ENCODE assay signal across 14 mouse cellular contexts in genomic region chr7:19541681-19542154, GRCm38 (mm10). TPM values are rescaled to one million over a fixed set of nuclear protein-coding genes. Genes with fewer than 3 reads are reported as not detected.
DNase-seq lines count a peak whose midpoint lies in the region; ATAC-seq lines count a peak whose summit lies in the region.
"Had no signal": no experiment of that assay in that cellular context is flagged by ENCODE, and none has a peak within 500 bp of the region (broad histone marks: within the 10 kb centered on the region; RNA-seq: fewer than 3 reads in every experiment).

No protein-coding gene starts in this region.

- H3K9ac ChIP-seq in heart, embryonic 15.5 days, result no peak overlapping the region
- no peak overlapping the region for H3K9ac ChIP-seq in heart, embryonic 11.5 days (ENCODE audit: low read depth, low read length)
- H3K9ac ChIP-seq in neural tube, embryonic 11.5 days (ENCODE audit: low read length), result 0 out of 2 replicates have a peak overlapping the region, but pooled peaks have one; percentile 18
- no peak overlapping the region; the same call in 1 of the 2 replicates for H3K9ac ChIP-seq in midbrain, embryonic 13.5 days (replicated peaks)
- H3K9ac ChIP-seq: heart, embryonic 12.5 days had no signal

- H3K9me3 ChIP-seq in heart, embryonic 15.5 days (replicated peaks), result no peaks in the 10 kb centered on the region
- no peaks in the 10 kb centered on the region for H3K9me3 ChIP-seq in heart, embryonic 11.5 days (replicated peaks; ENCODE audit: control insufficient read depth, low read length)
- no peaks in the 10 kb centered on the region for H3K9me3 ChIP-seq in neural tube, embryonic 11.5 days (ENCODE audit: control insufficient read depth, low read length)
- H3K9me3 ChIP-seq in midbrain, embryonic 13.5 days, result no peaks in the 10 kb centered on the region
- H3K9me3 ChIP-seq: heart, embryonic 12.5 days had no signal

- ATAC-seq in heart, embryonic 15.5 days (replicated peaks; ENCODE audit: insufficient number of reproducible peaks, insufficient read depth, low FRiP score, low read depth), result no peak
- no peak for ATAC-seq in heart, embryonic 11.5 days (replicated peaks; ENCODE audit: insufficient number of reproducible peaks, low FRiP score, low TSS enrichment)
- no peak for ATAC-seq in neural tube, embryonic 11.5 days (ENCODE audit: insufficient read depth, low FRiP score, low TSS enrichment)
- ATAC-seq in midbrain, embryonic 13.5 days, result peak; percentile 46
- ATAC-seq in granulocyte monocyte progenitor cell, adult 5-6 weeks (replicated peaks; ENCODE audit: poor library complexity, severe bottlenecking), result no peak
- ATAC-seq: CD4-positive, CD25-positive, alpha-beta regulatory T cell, adult 4 months; Patski had no signal

- no peak overlapping the region for H3K4me3 ChIP-seq in heart, embryonic 15.5 days
- no peak overlapping the region for H3K4me3 ChIP-seq in heart, embryonic 11.5 days (ENCODE audit: low read depth, low read length)
- no peak overlapping the region for H3K4me3 ChIP-seq in neural tube, embryonic 11.5 days (ENCODE audit: low read depth, low read length)
- H3K4me3 ChIP-seq in midbrain, embryonic 13.5 days (replicated peaks), result no peak overlapping the region
- H3K4me3 ChIP-seq: heart, embryonic 12.5 days; left cerebral cortex, adult 2 months had no signal

- H3K4me2 ChIP-seq in heart, embryonic 15.5 days, result no peak overlapping the region
- H3K4me2 ChIP-seq in heart, embryonic 11.5 days, result no peak overlapping the region
- H3K4me2 ChIP-seq in neural tube, embryonic 11.5 days (ENCODE audit: low read depth), result no peak overlapping the region
- no peak overlapping the region for H3K4me2 ChIP-seq in midbrain, embryonic 13.5 days (replicated peaks)
- H3K4me2 ChIP-seq: heart, embryonic 12.5 days had no signal

- peaks cover 63% of the 10 kb centered on the region for H3K4me1 ChIP-seq in heart, embryonic 15.5 days (replicated peaks)
- H3K4me1 ChIP-seq in heart, embryonic 11.5 days (ENCODE audit: control insufficient read depth, insufficient read depth, low read length), result peaks cover 23% of the 10 kb centered on the region
- H3K4me1 ChIP-seq in neural tube, embryonic 11.5 days (ENCODE audit: control insufficient read depth, insufficient read depth, low read length), result no peaks in the 10 kb centered on the region; the same call in 1 of the 2 replicates
- peaks cover 32% of the 10 kb centered on the region for H3K4me1 ChIP-seq in midbrain, embryonic 13.5 days (replicated peaks)

- intact Hi-C loops in left cerebral cortex, postnatal 14 days (cut with DNase I), result no loop called here

- no peak for DNase-seq in neural tube, embryonic 11.5 days (ENCODE audit: low spot score)
- no peak for DNase-seq in neural tube, embryonic 10.5 days (ENCODE audit: extremely low spot score, low spot score)
- no peak for DNase-seq in left cerebral cortex, postnatal 14 days (ENCODE audit: low spot score in 2 of 2)
- DNase-seq: embryo, embryonic 11 days had no signal

- 0 out of 2 replicates have a peak overlapping the region, but pooled peaks have one; percentile 18 for H3K27ac ChIP-seq in heart, embryonic 15.5 days
- no peak overlapping the region for H3K27ac ChIP-seq in heart, embryonic 11.5 days (ENCODE audit: low read depth, low read length)
- no peak overlapping the region for H3K27ac ChIP-seq in neural tube, embryonic 11.5 days (ENCODE audit: low read depth, low read length)
- peak overlapping the region; percentile 59 for H3K27ac ChIP-seq in midbrain, embryonic 13.5 days
- H3K27ac ChIP-seq: left cerebral cortex, adult 2 months had no signal

- no peaks in the 10 kb centered on the region for H3K27me3 ChIP-seq in heart, embryonic 15.5 days
- no peaks in the 10 kb centered on the region for H3K27me3 ChIP-seq in heart, embryonic 11.5 days (ENCODE audit: control insufficient read depth, insufficient read depth, low read length)
- H3K27me3 ChIP-seq in neural tube, embryonic 11.5 days (ENCODE audit: control insufficient read depth, insufficient read depth, low read length), result no peaks in the 10 kb centered on the region
- H3K27me3 ChIP-seq in midbrain, embryonic 13.5 days, result no peaks in the 10 kb centered on the region
- H3K27me3 ChIP-seq: heart, embryonic 12.5 days; Patski had no signal

- H3K36me3 ChIP-seq in heart, embryonic 15.5 days, result no peaks in the 10 kb centered on the region
- H3K36me3 ChIP-seq in heart, embryonic 11.5 days (ENCODE audit: control insufficient read depth, insufficient read depth, low read length), result no peaks in the 10 kb centered on the region
- H3K36me3 ChIP-seq in neural tube, embryonic 11.5 days (ENCODE audit: control insufficient read depth, insufficient read depth, low read length), result no peaks in the 10 kb centered on the region; the same call in 1 of the 2 replicates
- no peaks in the 10 kb centered on the region; the same call in 1 of the 2 replicates for H3K36me3 ChIP-seq in midbrain, embryonic 13.5 days
- H3K36me3 ChIP-seq: heart, embryonic 12.5 days had no signal

- WGBS in heart, embryonic 15.5 days, result 81% methylated on average over 7 of the region's 7 CpGs
- WGBS in heart, embryonic 11.5 days (ENCODE audit: insufficient replicate concordance), result 84% methylated on average over 7 of the region's 7 CpGs
- 89% methylated on average over 7 of the region's 7 CpGs for WGBS in neural tube, embryonic 11.5 days
- WGBS in midbrain, embryonic 13.5 days, result 73% methylated on average over 7 of the region's 7 CpGs

RNA-seq across cellular contexts. Expression of gene Ppp1r37, which starts 21.2 kb away (rescaled TPM):
- polyA plus RNA-seq in heart, embryonic 15.5 days (2015; fragmentation: Nextera tagmentation; extraction: Ambion mirVana), result 15.8 and 24.0 TPM in 2 replicates
- 2.3 and 5.2 TPM in 2 replicates for polyA plus RNA-seq in heart, embryonic 11.5 days (2014; fragmentation: Nextera tagmentation; extraction: Ambion mirVana)
- 4.5 and 4.7 TPM in 2 replicates for polyA plus RNA-seq in neural tube, embryonic 11.5 days (2014; fragmentation: Nextera tagmentation; extraction: Ambion mirVana)
- 25.7 and 37.0 TPM in 2 replicates for polyA plus RNA-seq in midbrain, embryonic 13.5 days (2015; fragmentation: Nextera tagmentation; extraction: Ambion mirVana)
- total RNA-seq in left cerebral cortex, postnatal 14 days (2021), result 10 to 100 TPM; 87.9 to 98.8 TPM
- total RNA-seq in granulocyte monocyte progenitor cell, adult 5-6 weeks (2014; fragmentation: Nextera tagmentation), result 29.7 and 32.3 TPM in 2 replicates
- total RNA-seq in granulocyte monocyte progenitor cell, adult 5-6 weeks (2017), result 11.9 and 17.8 TPM in 2 replicates

RNA-seq across cellular contexts. Expression of gene Nkpd1, which starts 24.1 kb away (rescaled TPM):
- polyA plus RNA-seq in heart, embryonic 15.5 days (2015; fragmentation: Nextera tagmentation; extraction: Ambion mirVana), result not detected in 2 replicates
- 0.15 TPM in 1 of 2 replicates, not detected in the other for polyA plus RNA-seq in heart, embryonic 11.5 days (2014; fragmentation: Nextera tagmentation; extraction: Ambion mirVana)
- polyA plus RNA-seq in neural tube, embryonic 11.5 days (2014; fragmentation: Nextera tagmentation; extraction: Ambion mirVana), result not detected in 2 replicates
- polyA plus RNA-seq in midbrain, embryonic 13.5 days (2015; fragmentation: Nextera tagmentation; extraction: Ambion mirVana), result 0.08 and 0.11 TPM in 2 replicates
- total RNA-seq in left cerebral cortex, postnatal 14 days (2021), result 1 to 10 TPM in 1 of 2 experiments, under 1 TPM in 1; 0.68 to 1.1 TPM
- total RNA-seq in granulocyte monocyte progenitor cell, adult 5-6 weeks (2014; fragmentation: Nextera tagmentation), result not detected in 2 replicates
- not detected in 2 replicates for total RNA-seq in granulocyte monocyte progenitor cell, adult 5-6 weeks (2017)
- total RNA-seq: megakaryocyte, adult 5-6 weeks had no signal
- polyA plus RNA-seq: CD4-positive, CD25-positive, alpha-beta regulatory T cell, adult 4 months; liver, embryonic 16.5 days had no signal

RNA-seq across cellular contexts. Expression of gene Trappc6a, which starts 33.5 kb away (rescaled TPM):
- 73.2 and 81.2 TPM in 2 replicates for polyA plus RNA-seq in heart, embryonic 15.5 days (2015; fragmentation: Nextera tagmentation; extraction: Ambion mirVana)
- 77.0 and 79.0 TPM in 2 replicates for polyA plus RNA-seq in heart, embryonic 11.5 days (2014; fragmentation: Nextera tagmentation; extraction: Ambion mirVana)
- 49.3 and 54.0 TPM in 2 replicates for polyA plus RNA-seq in neural tube, embryonic 11.5 days (2014; fragmentation: Nextera tagmentation; extraction: Ambion mirVana)
- 36.6 and 43.3 TPM in 2 replicates for polyA plus RNA-seq in midbrain, embryonic 13.5 days (2015; fragmentation: Nextera tagmentation; extraction: Ambion mirVana)
- total RNA-seq in left cerebral cortex, postnatal 14 days (2021), result 10 to 100 TPM; 17.7 to 18.1 TPM
- total RNA-seq in granulocyte monocyte progenitor cell, adult 5-6 weeks (2014; fragmentation: Nextera tagmentation), result 75.3 and 83.4 TPM in 2 replicates
- total RNA-seq in granulocyte monocyte progenitor cell, adult 5-6 weeks (2017), result 28.2 and 30.6 TPM in 2 replicates

RNA-seq across cellular contexts. Expression of gene Bloc1s3, which starts 33.6 kb away (rescaled TPM):
- polyA plus RNA-seq in heart, embryonic 15.5 days (2015; fragmentation: Nextera tagmentation; extraction: Ambion mirVana), result 1.5 and 1.7 TPM in 2 replicates
- polyA plus RNA-seq in heart, embryonic 11.5 days (2014; fragmentation: Nextera tagmentation; extraction: Ambion mirVana), result 1.2 TPM in 2 replicates
- polyA plus RNA-seq in neural tube, embryonic 11.5 days (2014; fragmentation: Nextera tagmentation; extraction: Ambion mirVana), result 2.0 and 2.7 TPM in 2 replicates
- 2.9 and 4.5 TPM in 2 replicates for polyA plus RNA-seq in midbrain, embryonic 13.5 days (2015; fragmentation: Nextera tagmentation; extraction: Ambion mirVana)
- 1 to 10 TPM; 7.1 to 7.2 TPM for total RNA-seq in left cerebral cortex, postnatal 14 days (2021)
- 3.1 and 4.5 TPM in 2 replicates for total RNA-seq in granulocyte monocyte progenitor cell, adult 5-6 weeks (2014; fragmentation: Nextera tagmentation)
- total RNA-seq in granulocyte monocyte progenitor cell, adult 5-6 weeks (2017), result 0.60 and 1.0 TPM in 2 replicates

RNA-seq across cellular contexts. Expression of gene Zfp296, which starts 35.4 kb away (rescaled TPM):
- 0.38 and 0.42 TPM in 2 replicates for polyA plus RNA-seq in heart, embryonic 15.5 days (2015; fragmentation: Nextera tagmentation; extraction: Ambion mirVana)
- polyA plus RNA-seq in heart, embryonic 11.5 days (2014; fragmentation: Nextera tagmentation; extraction: Ambion mirVana), result 0.30 TPM in 1 of 2 replicates, not detected in the other
- 0.44 and 0.57 TPM in 2 replicates for polyA plus RNA-seq in neural tube, embryonic 11.5 days (2014; fragmentation: Nextera tagmentation; extraction: Ambion mirVana)
- 0.26 and 0.31 TPM in 2 replicates for polyA plus RNA-seq in midbrain, embryonic 13.5 days (2015; fragmentation: Nextera tagmentation; extraction: Ambion mirVana)
- total RNA-seq in left cerebral cortex, postnatal 14 days (2021), result under 1 TPM; 0.51 to 0.68 TPM
- 3.9 and 7.0 TPM in 2 replicates for total RNA-seq in granulocyte monocyte progenitor cell, adult 5-6 weeks (2014; fragmentation: Nextera tagmentation)
- 3.8 and 3.9 TPM in 2 replicates for total RNA-seq in granulocyte monocyte progenitor cell, adult 5-6 weeks (2017)

Comparison
In these comparisons a context has a peak if more than half of its experiments do, and no peak if none do; other contexts are left out.
1. H3K27ac ChIP-seq: peak in heart, embryonic 15.5 days (single experiment) and midbrain, embryonic 13.5 days (single experiment); none in heart, embryonic 11.5 days (single experiment) and neural tube, embryonic 11.5 days (single experiment).